Comparison of ENCODE assay signal across 8 mouse cellular contexts in the genomic region with DNA sequence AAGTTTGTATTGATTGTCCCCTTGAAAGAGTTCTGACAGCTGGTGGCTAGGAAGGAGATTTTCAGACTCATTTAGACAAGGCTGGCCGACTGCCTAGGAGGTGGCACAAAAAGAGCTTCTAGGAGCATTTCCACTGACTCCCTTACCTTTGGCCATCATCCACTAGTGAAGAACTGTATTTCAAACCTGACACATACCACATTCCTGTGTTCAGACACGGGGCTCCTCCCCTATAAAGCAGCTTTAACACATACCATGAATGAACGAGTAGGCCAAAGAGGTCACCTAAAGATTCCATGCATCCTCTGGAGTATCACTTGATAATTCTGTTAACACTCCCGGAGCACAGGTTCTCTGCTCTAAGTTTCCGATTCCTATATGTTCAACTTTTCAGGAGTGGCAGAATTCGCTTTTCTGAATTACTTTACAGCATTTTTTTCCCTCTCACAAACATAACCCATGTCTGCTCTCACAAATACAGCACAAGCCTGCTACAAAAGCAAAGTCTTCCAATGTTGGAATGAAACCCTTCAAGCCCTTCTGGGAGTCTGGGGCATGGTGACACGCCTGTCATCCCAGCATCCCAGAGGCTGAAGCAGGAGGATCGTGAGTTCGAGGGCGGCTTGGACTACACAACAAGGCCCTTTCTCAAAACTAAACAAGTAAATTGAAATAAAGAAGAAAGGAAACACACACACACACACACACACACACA. TPM values are rescaled to one million over a fixed set of nuclear protein-coding genes. Genes with fewer than 3 reads are reported as not detected.
DNase-seq lines count a peak whose midpoint lies in the region; ATAC-seq and TF ChIP-seq lines count a peak whose summit lies in the region.

No protein-coding gene starts in this region.

- H3K27ac ChIP-seq in embryonic facial prominence, embryonic 13.5 days: peak overlapping the region; percentile 68; the same call in 1 of the 2 replicates
- peak overlapping the region; percentile 83; the same call in 1 of the 2 replicates for H3K27ac ChIP-seq in intestine, embryonic 15.5 days

- H3K4me1 ChIP-seq in lung, adult 2 months (ENCODE audit: control insufficient read depth, insufficient read depth, low read length): peaks cover 5% of the 10 kb centered on the region
- H3K4me1 ChIP-seq in embryonic facial prominence, embryonic 13.5 days: peaks cover 9% of the 10 kb centered on the region
- peaks cover 5% of the 10 kb centered on the region; the same call in 1 of the 2 replicates for H3K4me1 ChIP-seq in intestine, embryonic 15.5 days (replicated peaks)

- TF ChIP-seq CTCF in lung, adult 2 months (IDR thresholded peaks at IDR 0.05; ENCODE audit: insufficient read depth, low read length): no peak

- peak overlapping the region; percentile 95 for H3K4me3 ChIP-seq in lung, adult 2 months (replicated peaks; ENCODE audit: extremely low read depth, low read depth, low read length)
- H3K4me3 ChIP-seq in embryonic facial prominence, embryonic 13.5 days: peak overlapping the region; percentile 67
- peak overlapping the region; percentile 50 for H3K4me3 ChIP-seq in intestine, embryonic 15.5 days (replicated peaks)

- no peaks in the 10 kb centered on the region for H3K27me3 ChIP-seq in embryonic facial prominence, embryonic 13.5 days
- no peaks in the 10 kb centered on the region for H3K27me3 ChIP-seq in intestine, embryonic 15.5 days (replicated peaks)

- H3K9me3 ChIP-seq in embryonic facial prominence, embryonic 13.5 days: no peaks in the 10 kb centered on the region
- no peaks in the 10 kb centered on the region for H3K9me3 ChIP-seq in intestine, embryonic 15.5 days

- no peak for DNase-seq in lung, adult 2 months
- DNase-seq in lung, postnatal 4 days: no peak
- DNase-seq in adipocyte (ENCODE audit: low spot score): peak; percentile 49
- DNase-seq in urinary bladder, postnatal 25 days (ENCODE audit: low spot score): no peak
- no peak for DNase-seq in frontal cortex, postnatal 14 days (ENCODE audit: low spot score in 2 of 2)

- no peak for TF ChIP-seq POLR2A in lung, adult 2 months (IDR thresholded peaks at IDR 0.05; ENCODE audit: borderline replicate concordance, extremely low read depth, low read depth, low read length)

- peak overlapping the region; percentile 67 for H3K4me2 ChIP-seq in embryonic facial prominence, embryonic 13.5 days
- H3K4me2 ChIP-seq in intestine, embryonic 15.5 days (replicated peaks): peak overlapping the region; percentile 68

- peak; percentile 40; the same call in 1 of the 2 replicates for ATAC-seq in embryonic facial prominence, embryonic 13.5 days (ENCODE audit: insufficient number of reproducible peaks, insufficient read depth, low FRiP score, low TSS enrichment, low read depth)
- peak; percentile 10 for ATAC-seq in intestine, embryonic 15.5 days
- ATAC-seq in megakaryocyte-erythroid progenitor cell, adult 5-6 weeks (replicated peaks; ENCODE audit: low FRiP score, low TSS enrichment, poor library complexity, severe bottlenecking): peak; percentile 28; the same call in 1 of the 2 replicates

- H3K36me3 ChIP-seq in embryonic facial prominence, embryonic 13.5 days: peaks cover 11% of the 10 kb centered on the region
- H3K36me3 ChIP-seq in intestine, embryonic 15.5 days: 0 out of 2 replicates have a peak, but pooled peaks cover 2% of the 10 kb centered on the region

- peak overlapping the region; percentile 83 for H3K9ac ChIP-seq in embryonic facial prominence, embryonic 13.5 days
- peak overlapping the region; percentile 46 for H3K9ac ChIP-seq in intestine, embryonic 15.5 days

- 14% methylated on average over 10 of the region's 10 CpGs for WGBS in lung, adult 2 months
- 19% methylated on average over 10 of the region's 10 CpGs for WGBS in embryonic facial prominence, embryonic 13.5 days
- 13% methylated on average over 10 of the region's 10 CpGs for WGBS in intestine, embryonic 15.5 days

RNA-seq across cellular contexts. Expression of a gene that starts 0.6 kb away (rescaled TPM):
- 0.71 and 1.7 TPM in 2 replicates for polyA plus RNA-seq in lung, adult 2 months (2012; rRNA removed)
- 64.3 and 65.1 TPM in 2 replicates for polyA plus RNA-seq in embryonic facial prominence, embryonic 13.5 days (2015; fragmentation: Nextera tagmentation; extraction: Ambion mirVana)
- 53.8 and 68.5 TPM in 2 replicates for polyA plus RNA-seq in intestine, embryonic 15.5 days (2015; fragmentation: Nextera tagmentation; extraction: Ambion mirVana)
- 51.5 and 62.2 TPM in 2 replicates for total RNA-seq in megakaryocyte-erythroid progenitor cell, adult 5-6 weeks (2014; fragmentation: Nextera tagmentation)
- 35.7 and 72.0 TPM in 2 replicates for total RNA-seq in megakaryocyte-erythroid progenitor cell, adult 5-6 weeks (2017)

RNA-seq across cellular contexts. Expression of a gene that starts 45.3 kb away (rescaled TPM):
- 0.55 and 1.8 TPM in 2 replicates for polyA plus RNA-seq in lung, adult 2 months (2012; rRNA removed)
- not detected in 2 replicates for polyA plus RNA-seq in embryonic facial prominence, embryonic 13.5 days (2015; fragmentation: Nextera tagmentation; extraction: Ambion mirVana)
- 0.50 and 0.68 TPM in 2 replicates for polyA plus RNA-seq in intestine, embryonic 15.5 days (2015; fragmentation: Nextera tagmentation; extraction: Ambion mirVana)
- total RNA-seq in megakaryocyte-erythroid progenitor cell, adult 5-6 weeks (2014; fragmentation: Nextera tagmentation): not detected in 2 replicates
- not detected in 2 replicates for total RNA-seq in megakaryocyte-erythroid progenitor cell, adult 5-6 weeks (2017)

Comparison
In these comparisons a context has a peak if more than half of its experiments do, and no peak if none do; other contexts are left out.
1. RNA of a gene that starts 0.6 kb away (polyA plus RNA-seq): 53.8 to 68.5 TPM in intestine, embryonic 15.5 days and 64.3 to 65.1 TPM in embryonic facial prominence, embryonic 13.5 days; 0.71 to 1.7 TPM in lung, adult 2 months; every median in the first group is over 10 times any median in the second.
2. Peak in every context shown above with its lines, with median percentiles within 50 percentile points of each other: H3K4me3 ChIP-seq and ATAC-seq.